Mouse (Mus musculus): ENCODE data around the gene Nudt19. TPM values are rescaled to one million over a fixed set of nuclear protein-coding genes. Genes with fewer than 3 reads are reported as not detected.
A peak's percentile ranks its signal among the peaks of the same experiment; 100 is the strongest.
"Not testable (repeated sequence)": the region's sequence is repeated elsewhere in the genome, so short reads cannot be mapped to it uniquely, and the experiment has no call there.

Gene Nudt19
- polyA plus RNA-seq, 1 experiment from 2014 or later: 65.5 TPM

GRCm38 (mm10) chr7:35530544-35530943 lies 25.6 kb downstream of the Nudt19 start:
- not testable (repeated sequence) for ATAC-seq (ENCODE audit: low FRiP score, low TSS enrichment); H3K36me3 ChIP-seq (ENCODE audit: control insufficient read depth, insufficient read depth, low read length); H3K4me1 ChIP-seq (ENCODE audit: control insufficient read depth, insufficient read depth, low read length); H3K27ac ChIP-seq (ENCODE audit: low read depth, low read length); H3K4me2 ChIP-seq (replicated peaks; ENCODE audit: low read depth, low read length); H3K27me3 ChIP-seq (ENCODE audit: control insufficient read depth, insufficient read depth, low read length); H3K4me3 ChIP-seq (ENCODE audit: low read length); H3K9me3 ChIP-seq (ENCODE audit: control insufficient read depth, low read length); H3K9ac ChIP-seq (ENCODE audit: low read depth, low read length)
- WGBS: 69% methylated on average over 1 of the region's 1 CpGs

- Histone ChIP-seq H3K27me3 (ENCODE audit: control insufficient read depth, insufficient read depth, low read length) (no peaks in the 10 kb centered on the region), H3K4me3 (ENCODE audit: low read length) (no peak overlapping the region), H3K36me3 (ENCODE audit: control insufficient read depth, insufficient read depth, low read length) (no peaks in the 10 kb centered on the region), H3K4me2 (replicated peaks; ENCODE audit: low read depth, low read length) (no peak overlapping the region), H3K4me1 (ENCODE audit: control insufficient read depth, insufficient read depth, low read length) (no peaks in the 10 kb centered on the region), H3K9me3 (ENCODE audit: control insufficient read depth, low read length) (no peaks in the 10 kb centered on the region), H3K27ac (ENCODE audit: low read depth, low read length) (no peak overlapping the region), H3K9ac (ENCODE audit: low read depth, low read length) (no peak overlapping the region)
- no peak for ATAC-seq (ENCODE audit: low FRiP score, low TSS enrichment)
- WGBS: 79% methylated on average over 3 of the region's 3 CpGs
These were observed 26.1 kb downstream of the Nudt19 start for GRCm38 (mm10) chr7:35530026-35530425.

- no peaks in the 10 kb centered on the region for H3K9me3 ChIP-seq (ENCODE audit: control insufficient read depth, low read length)
These were observed 29.3 kb downstream of the Nudt19 start for GRCm38 (mm10) chr7:35526795-35527194.

GRCm38 (mm10) chr7:35501995-35502394 lies 54.1 kb downstream of the Nudt19 start:
- Histone ChIP-seq H3K4me2 (replicated peaks; ENCODE audit: low read depth, low read length) (no peak overlapping the region), H3K36me3 (ENCODE audit: control insufficient read depth, insufficient read depth, low read length) (no peaks in the 10 kb centered on the region), H3K9ac (ENCODE audit: low read depth, low read length) (no peak overlapping the region), H3K4me3 (ENCODE audit: low read length) (no peak overlapping the region), H3K9me3 (ENCODE audit: control insufficient read depth, low read length) (no peaks in the 10 kb centered on the region), H3K27me3 (ENCODE audit: control insufficient read depth, insufficient read depth, low read length) (no peaks in the 10 kb centered on the region), H3K27ac (ENCODE audit: low read depth, low read length) (no peak overlapping the region), H3K4me1 (ENCODE audit: control insufficient read depth, insufficient read depth, low read length) (no peaks in the 10 kb centered on the region)
- ATAC-seq (ENCODE audit: low FRiP score, low TSS enrichment): peak; percentile 75; the same call in 1 of the 2 replicates
- 26% methylated on average over 4 of the region's 4 CpGs for WGBS

More at GRCm38 (mm10) chr7:35526795-35527194, 29.3 kb downstream of the Nudt19 start:
- Histone ChIP-seq H3K27ac (ENCODE audit: low read depth, low read length) (no peak overlapping the region), H3K36me3 (ENCODE audit: control insufficient read depth, insufficient read depth, low read length) (no peaks in the 10 kb centered on the region), H3K27me3 (ENCODE audit: control insufficient read depth, insufficient read depth, low read length) (no peaks in the 10 kb centered on the region), H3K9ac (ENCODE audit: low read depth, low read length) (no peak overlapping the region), H3K4me1 (ENCODE audit: control insufficient read depth, insufficient read depth, low read length) (no peaks in the 10 kb centered on the region), H3K4me3 (ENCODE audit: low read length) (no peak overlapping the region), H3K4me2 (replicated peaks; ENCODE audit: low read depth, low read length) (no peak overlapping the region)
- 78% methylated on average over 2 of the region's 2 CpGs for WGBS
- ATAC-seq (ENCODE audit: low FRiP score, low TSS enrichment): no peak

GRCm38 (mm10) chr7:35497516-35497915 lies 58.6 kb downstream of the Nudt19 start:
- no peak for ATAC-seq (ENCODE audit: low FRiP score, low TSS enrichment)
- Histone ChIP-seq H3K9ac (ENCODE audit: low read depth, low read length) (no peak overlapping the region), H3K4me2 (replicated peaks; ENCODE audit: low read depth, low read length) (no peak overlapping the region), H3K27ac (ENCODE audit: low read depth, low read length) (no peak overlapping the region), H3K36me3 (ENCODE audit: control insufficient read depth, insufficient read depth, low read length) (no peaks in the 10 kb centered on the region), H3K4me3 (ENCODE audit: low read length) (no peak overlapping the region), H3K9me3 (ENCODE audit: control insufficient read depth, low read length) (no peaks in the 10 kb centered on the region), H3K4me1 (ENCODE audit: control insufficient read depth, insufficient read depth, low read length) (no peaks in the 10 kb centered on the region), H3K27me3 (ENCODE audit: control insufficient read depth, insufficient read depth, low read length) (no peaks in the 10 kb centered on the region)
- WGBS: 98% methylated on average over 2 of the region's 2 CpGs

Other genes starting within 250 kb of the Nudt19 start
- 13.7 and 20.5 TPM in 2 replicates for gene Gpatch1, start 237.9 kb downstream of the Nudt19 start, polyA plus RNA-seq (2014; fragmentation: Nextera tagmentation; extraction: Ambion mirVana)
- 10.2 and 15.7 TPM in 2 replicates for gene Rhpn2, start 222.1 kb downstream of the Nudt19 start, polyA plus RNA-seq (2014; fragmentation: Nextera tagmentation; extraction: Ambion mirVana)
- gene Faap24, start 159.5 kb downstream of the Nudt19 start, polyA plus RNA-seq (2014; fragmentation: Nextera tagmentation; extraction: Ambion mirVana): 14.5 and 18.0 TPM in 2 replicates
- 40.2 and 59.9 TPM in 2 replicates for gene Cep89, start 159.3 kb downstream of the Nudt19 start, polyA plus RNA-seq (2014; fragmentation: Nextera tagmentation; extraction: Ambion mirVana)
- gene Slc7a9, start 107.5 kb downstream of the Nudt19 start, polyA plus RNA-seq (2014; fragmentation: Nextera tagmentation; extraction: Ambion mirVana): 4.1 and 4.6 TPM in 2 replicates
- gene Tdrd12, start 18.6 kb downstream of the Nudt19 start, polyA plus RNA-seq (2014; fragmentation: Nextera tagmentation; extraction: Ambion mirVana): 0.26 and 0.30 TPM in 2 replicates
- 0.17 and 0.28 TPM in 2 replicates for gene Rgs9bp, start 29.3 kb upstream of the Nudt19 start, polyA plus RNA-seq (2014; fragmentation: Nextera tagmentation; extraction: Ambion mirVana)
- 15.0 and 37.4 TPM in 2 replicates for gene Ankrd27, start 29.9 kb upstream of the Nudt19 start, polyA plus RNA-seq (2014; fragmentation: Nextera tagmentation; extraction: Ambion mirVana)
- gene Pdcd5, start 91.2 kb upstream of the Nudt19 start, polyA plus RNA-seq (2014; fragmentation: Nextera tagmentation; extraction: Ambion mirVana): 288 and 371 TPM in 2 replicates
- gene Dpy19l3, start 198.2 kb upstream of the Nudt19 start, polyA plus RNA-seq (2014; fragmentation: Nextera tagmentation; extraction: Ambion mirVana): 32.6 and 41.3 TPM in 2 replicates
- gene Zfp507, start 246.7 kb upstream of the Nudt19 start, polyA plus RNA-seq (2014; fragmentation: Nextera tagmentation; extraction: Ambion mirVana): 15.2 and 21.7 TPM in 2 replicates